Mouse (Mus musculus) gastrocnemius, postnatal 25 days (tissue): ENCODE data around the gene Ddx23. TPM values are rescaled to one million over a fixed set of nuclear protein-coding genes. Genes with fewer than 3 reads are reported as not detected.
A peak's percentile ranks its signal among the peaks of the same experiment; 100 is the strongest.

Experiments
- DNase-seq: peaks from one replicate; pipeline ENCODE4 v3.0.0; 2022
- long read RNA-seq, 2 experiments: library from polyadenylated mRNA; stranded (forward); transcript quantifications; one replicate each; pipeline ENCODE4 v2.0.0; 2021
- total RNA-seq, 2 experiments: library from RNA; stranded (reverse); gene quantifications; 1 replicate in 1 of 2; 2 replicates in 1 of 2; pipeline ENCODE4 v1.2.3; 2021

The Ddx23 gene
- 10 to 100 TPM; 53.1 to 56.8 TPM for total RNA-seq
- long read RNA-seq, experiment 1, partial matches to known transcripts = 0 of 33 reads
- long read RNA-seq, experiment 1, other reads (novel, unspliced or antisense) = 32 of 33 reads
- long read RNA-seq, experiment 2, partial matches to known transcripts = 0 of 26 reads
- long read RNA-seq, experiment 2, other reads (novel, unspliced or antisense) = 25 of 26 reads

- DNase-seq = peak; percentile 95
Measured at GRCm38 (mm10) chr15:98662567-98663545, at the start of gene Ddx23. Gene Ddx23 (minus strand): TSS chr15:98662894.

GRCm38 (mm10) chr15:98710442-98710841 lies 47.7 kb upstream of the Ddx23 start:
- DNase-seq = no peak

DNA sequence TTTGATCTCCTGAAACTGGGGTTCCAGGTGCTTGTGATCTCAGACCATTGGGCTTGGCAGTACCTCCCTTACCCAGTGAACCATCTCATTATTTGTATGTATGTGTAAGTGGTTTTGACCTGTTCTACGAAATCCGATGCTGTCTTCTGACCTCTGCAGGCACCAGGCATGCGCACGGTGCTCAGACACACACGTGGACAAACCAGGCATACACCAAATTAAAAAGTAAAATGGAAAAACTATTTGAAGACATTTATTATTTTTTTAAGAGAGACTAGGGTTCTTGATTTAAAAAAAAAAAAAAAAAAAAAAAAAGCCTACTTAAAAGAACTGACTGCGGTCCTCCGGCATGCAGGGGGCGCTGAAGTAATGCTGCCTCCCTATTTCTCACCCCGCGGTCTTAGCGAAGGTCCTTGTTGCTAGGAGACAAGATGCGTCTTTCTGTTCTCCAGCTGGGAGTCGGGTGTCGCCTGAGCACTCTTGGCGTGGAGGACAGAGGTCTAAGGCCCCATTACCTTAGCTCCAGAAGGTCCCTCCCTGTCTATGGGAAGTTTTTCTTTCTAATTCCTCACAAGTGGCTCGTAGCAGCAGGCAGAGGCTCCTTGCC lies 45.2 kb upstream of the Ddx23 start, which contains the start of gene Ccdc65:
TSS of gene Ccdc65 (plus strand) at position 442 of the 607 bp plus-strand sequence.
- DNase-seq = peak; percentile 71

- no peak for DNase-seq
Measured at GRCm38 (mm10) chr15:98704312-98704711, 41.6 kb upstream of the Ddx23 start.

DNA sequence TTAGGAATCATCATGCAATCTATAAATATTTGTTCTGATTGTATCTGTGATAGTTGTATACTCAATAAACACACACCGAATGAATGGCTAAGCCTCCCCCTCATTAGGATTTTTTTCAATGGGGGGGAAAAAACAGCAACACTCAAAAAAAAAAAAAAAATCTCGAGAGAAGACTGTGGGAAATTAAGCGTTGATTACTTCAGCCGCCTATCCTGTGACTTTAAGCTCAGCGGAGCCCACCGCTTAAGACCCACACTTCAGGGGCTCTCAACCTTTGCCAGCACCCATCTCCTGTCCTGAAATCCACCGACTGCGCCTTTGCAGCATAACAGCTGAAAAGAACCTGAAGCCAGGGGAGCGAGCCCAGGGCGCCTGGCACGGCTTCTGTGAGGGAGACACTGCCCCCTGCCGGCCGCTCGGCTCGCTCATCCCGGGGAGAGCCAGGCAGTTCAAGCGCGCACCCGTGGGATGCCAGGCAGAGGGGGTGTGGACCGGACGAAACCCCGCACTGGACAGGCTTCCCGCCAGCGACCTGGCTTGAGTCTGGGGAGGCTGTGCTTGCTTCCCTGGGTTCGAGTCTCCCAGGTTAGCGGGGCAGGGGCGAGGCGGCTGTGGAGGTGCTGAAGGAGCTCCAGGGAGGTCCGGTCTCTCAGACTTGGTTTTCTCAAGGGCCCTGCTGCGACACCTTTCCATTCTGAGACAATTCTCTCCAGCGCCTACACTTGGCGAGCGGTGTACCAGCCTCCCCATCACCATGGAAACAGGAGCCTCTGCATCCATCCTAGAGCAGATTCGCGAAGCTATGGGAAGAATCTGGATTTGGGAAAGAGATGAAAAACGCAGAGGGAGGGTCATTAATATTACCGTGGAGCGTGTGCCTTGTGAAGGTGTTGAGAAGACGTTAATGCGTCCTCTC lies 36.8 kb upstream of the Ddx23 start:
- peak; percentile 76 for DNase-seq

DNA sequence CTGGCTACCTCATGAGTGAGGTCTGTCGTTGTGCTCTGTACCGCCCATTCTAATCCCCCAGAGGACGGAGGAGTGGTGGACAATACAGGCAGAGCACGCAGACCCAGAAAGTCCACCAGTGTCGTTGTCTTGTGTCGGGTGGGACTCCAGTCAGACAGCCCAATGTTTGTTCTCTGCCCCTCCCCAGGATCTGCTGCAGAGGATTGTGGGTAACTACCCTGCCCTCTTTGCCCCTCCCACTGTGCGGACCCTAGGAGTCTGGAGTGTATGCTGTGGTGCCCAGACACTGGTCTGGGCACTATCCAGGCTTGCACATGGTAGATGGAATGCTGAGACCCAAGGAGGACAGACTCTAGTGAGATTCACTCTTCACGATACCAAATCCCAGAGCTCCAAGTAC lies 33.5 kb upstream of the Ddx23 start:
- DNase-seq = no peak

DNA sequence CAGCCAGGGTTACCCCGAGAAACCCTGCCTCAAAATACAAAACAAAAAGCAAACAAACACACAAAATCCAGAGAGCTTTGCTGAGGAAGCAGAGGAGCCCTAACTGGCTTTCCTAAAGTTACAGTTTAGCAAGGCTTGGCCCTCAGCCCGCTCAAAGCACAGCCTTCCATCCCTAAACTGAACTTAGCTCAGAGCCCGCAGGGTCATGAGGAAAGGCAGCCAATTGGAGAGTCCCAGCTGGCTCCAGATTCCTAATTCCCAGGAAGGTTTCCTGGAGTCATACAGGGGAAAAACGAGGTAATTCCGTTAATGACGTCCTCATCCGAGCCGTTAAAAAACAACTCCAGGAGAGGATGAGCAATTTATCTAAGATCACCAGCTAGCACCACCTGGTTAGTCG lies 33.0 kb upstream of the Ddx23 start:
- DNase-seq = no peak

DNA sequence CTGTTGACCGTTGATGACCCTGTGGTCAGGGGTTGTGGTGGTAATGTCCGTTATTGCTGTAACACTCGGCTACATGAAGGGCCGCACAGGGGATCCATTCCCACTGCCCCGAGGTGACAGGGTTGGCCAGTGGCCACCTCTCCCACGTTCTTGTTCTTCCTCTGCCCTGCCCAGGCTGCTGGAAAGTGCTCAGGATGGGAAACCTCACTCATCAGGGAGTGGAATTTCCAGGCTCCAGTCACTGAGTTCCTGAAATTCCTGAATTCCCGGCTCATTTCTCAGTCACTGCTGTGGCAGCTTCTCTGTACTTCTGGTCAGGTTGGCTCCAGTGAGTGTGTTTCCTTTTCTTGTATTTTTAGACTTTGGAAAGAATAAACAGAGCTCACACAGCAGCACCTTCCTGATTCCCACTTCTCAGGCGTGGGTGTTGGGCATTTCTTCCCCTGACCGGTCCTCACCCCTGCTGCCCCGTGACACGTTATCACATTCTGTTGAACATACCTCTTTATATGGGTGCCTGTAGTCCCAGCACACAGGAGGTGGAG lies 29.5 kb upstream of the Ddx23 start:
- DNase-seq = peak; percentile 54

GRCm38 (mm10) chr15:98691486-98692147 lies 28.9 kb upstream of the Ddx23 start:
- DNase-seq = no peak

GRCm38 (mm10) chr15:98689682-98690081 lies 27.0 kb upstream of the Ddx23 start:
- DNase-seq = no peak

GRCm38 (mm10) chr15:98685926-98686325 lies 23.2 kb upstream of the Ddx23 start:
- no peak for DNase-seq

DNA sequence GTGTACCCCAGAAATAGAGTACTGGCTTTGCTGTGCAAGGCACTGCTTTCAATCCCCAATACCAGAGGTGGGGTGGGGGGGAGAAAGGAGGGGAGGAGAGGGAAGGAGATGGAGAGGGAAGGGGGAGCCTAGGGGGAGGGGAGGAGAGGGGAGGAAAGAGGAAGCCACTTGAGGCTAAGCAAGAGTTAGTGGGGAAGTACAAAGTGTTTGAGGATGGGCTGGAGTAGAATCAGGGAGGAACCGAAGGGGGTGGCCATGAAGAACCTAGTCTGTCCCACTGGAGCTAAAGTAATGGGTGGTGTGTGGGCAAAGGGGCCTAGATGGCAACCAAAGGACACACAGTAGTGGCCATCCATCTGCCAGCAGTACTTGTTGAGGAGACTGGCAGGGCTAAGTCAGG lies 21.1 kb upstream of the Ddx23 start:
- no peak for DNase-seq

GRCm38 (mm10) chr15:98683177-98683576 lies 20.5 kb upstream of the Ddx23 start:
- DNase-seq = no peak

DNA sequence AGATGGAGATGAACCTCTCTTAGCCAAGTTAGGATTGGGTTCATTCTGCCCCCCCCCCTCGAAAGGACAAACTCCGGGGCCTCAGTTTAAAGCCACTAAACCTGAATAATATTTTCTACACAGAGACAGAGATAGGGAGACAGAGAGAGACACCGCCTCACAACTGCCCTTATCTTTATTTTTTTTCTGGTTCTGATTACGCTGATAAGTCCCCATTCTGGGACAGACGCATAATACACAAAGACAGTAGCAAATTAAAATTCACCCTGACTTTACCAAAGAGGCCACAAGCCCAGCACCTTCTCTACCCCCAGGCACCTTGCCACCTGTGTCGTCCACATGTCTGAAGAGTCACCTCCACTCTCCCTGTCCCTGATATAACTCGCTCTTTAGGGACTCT lies 18.9 kb upstream of the Ddx23 start:
- DNase-seq = no peak

- no peak for DNase-seq
Measured at GRCm38 (mm10) chr15:98680660-98681059, 18.0 kb upstream of the Ddx23 start.

- DNase-seq = no peak
Measured at GRCm38 (mm10) chr15:98677977-98678376, 15.3 kb upstream of the Ddx23 start.

- DNase-seq = peak; percentile 82
Measured at GRCm38 (mm10) chr15:98676940-98677728, 14.4 kb upstream of the Ddx23 start, which contains the start of gene Rnd1. Gene Rnd1 (minus strand): TSS chr15:98677461.

- no peak for DNase-seq
Measured at GRCm38 (mm10) chr15:98676471-98676870, 13.8 kb upstream of the Ddx23 start.

DNA sequence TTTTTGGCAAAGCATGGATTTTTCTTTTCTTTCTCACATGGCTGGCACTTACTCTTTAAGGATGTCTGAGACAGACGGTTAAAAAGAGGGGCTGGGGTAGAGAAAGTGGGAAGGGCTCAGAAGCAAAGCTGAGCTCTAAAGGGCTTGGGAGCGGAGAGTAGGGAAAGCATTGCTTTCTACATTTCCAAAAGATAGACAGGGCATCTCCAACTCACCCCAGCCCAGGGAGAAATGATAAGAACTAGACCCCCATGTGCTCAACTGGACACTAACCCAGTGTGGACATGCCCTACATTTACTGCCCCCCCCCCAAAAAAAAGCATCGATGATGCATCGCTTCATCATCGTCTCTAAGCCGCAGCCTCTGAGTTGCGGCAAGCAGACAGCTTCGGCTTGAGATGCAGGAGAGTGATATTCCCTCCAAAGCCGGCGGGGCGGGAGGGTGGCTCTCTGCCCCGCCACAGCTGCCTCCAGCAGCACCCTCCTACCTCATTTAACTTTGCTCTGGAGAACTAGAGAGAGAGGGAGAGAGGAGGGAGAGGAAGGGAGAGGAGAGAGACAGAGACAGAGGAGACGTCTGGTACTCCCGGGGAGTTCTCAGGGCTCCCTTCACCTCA lies 13.0 kb upstream of the Ddx23 start:
- no peak for DNase-seq
